In genomic region chr13:96547941-96548340, GRCm38 (mm10) we compare ENCODE assay signal across 30 mouse cellular contexts. TPM values are rescaled to one million over a fixed set of nuclear protein-coding genes. Genes with fewer than 3 reads are reported as not detected.
DNase-seq lines count a peak whose midpoint lies in the region; ATAC-seq and TF ChIP-seq lines count a peak whose summit lies in the region.
"Had no signal": no experiment of that assay in that cellular context is flagged by ENCODE, and none has a peak within 500 bp of the region (broad histone marks: within the 10 kb centered on the region; RNA-seq: fewer than 3 reads in every experiment).

No protein-coding gene starts in this region.

- no peaks in the 10 kb centered on the region for H3K9me3 ChIP-seq in midbrain, postnatal 0 days (ENCODE audit: low read length)
- no peaks in the 10 kb centered on the region for H3K9me3 ChIP-seq in midbrain, embryonic 13.5 days
- no peaks in the 10 kb centered on the region for H3K9me3 ChIP-seq in intestine, embryonic 16.5 days (ENCODE audit: control insufficient read depth, low read length)
- H3K9me3 ChIP-seq: forebrain, embryonic 12.5 days; heart, embryonic 15.5 days; hindbrain, embryonic 15.5 days; limb, embryonic 15.5 days; midbrain, embryonic 12.5 days; neural tube, embryonic 12.5 days; stomach, embryonic 15.5 days had no signal

- TF ChIP-seq CTCF in midbrain, postnatal 0 days (IDR thresholded peaks at IDR 0.05), result no peak
- no peak for TF ChIP-seq CTCF in bone marrow macrophage, adult 2 months (IDR thresholded peaks at IDR 0.05; ENCODE audit: low read depth, low read length)

- H3K36me3 ChIP-seq in midbrain, postnatal 0 days (ENCODE audit: insufficient read depth, low read length), result no peaks in the 10 kb centered on the region
- H3K36me3 ChIP-seq in midbrain, embryonic 13.5 days, result no peaks in the 10 kb centered on the region
- no peaks in the 10 kb centered on the region for H3K36me3 ChIP-seq in intestine, embryonic 16.5 days (ENCODE audit: control insufficient read depth, insufficient read depth, low read length)
- H3K36me3 ChIP-seq: forebrain, embryonic 12.5 days; hindbrain, embryonic 15.5 days; limb, embryonic 15.5 days; midbrain, embryonic 12.5 days; neural tube, embryonic 12.5 days; stomach, embryonic 15.5 days had no signal

- TF ChIP-seq POLR2A in bone marrow macrophage, adult 2 months (IDR thresholded peaks at IDR 0.05; ENCODE audit: borderline replicate concordance, low read depth, low read length), result no peak

- no peaks in the 10 kb centered on the region for H3K27me3 ChIP-seq in midbrain, postnatal 0 days (ENCODE audit: insufficient read depth, low read length)
- no peaks in the 10 kb centered on the region for H3K27me3 ChIP-seq in midbrain, embryonic 13.5 days
- H3K27me3 ChIP-seq in intestine, embryonic 16.5 days (replicated peaks; ENCODE audit: control insufficient read depth, insufficient read depth, low read length), result no peaks in the 10 kb centered on the region
- H3K27me3 ChIP-seq: forebrain, embryonic 12.5 days; heart, embryonic 15.5 days; hindbrain, embryonic 15.5 days; limb, embryonic 15.5 days; midbrain, embryonic 12.5 days; neural tube, embryonic 12.5 days; stomach, embryonic 15.5 days had no signal

- no peak overlapping the region for H3K27ac ChIP-seq in midbrain, postnatal 0 days (ENCODE audit: low read depth, low read length)
- H3K27ac ChIP-seq in midbrain, embryonic 13.5 days, result no peak overlapping the region
- H3K27ac ChIP-seq in bone marrow macrophage, adult 2 months (ENCODE audit: insufficient read depth, low read depth, low read length), result peak overlapping the region; percentile 23
- no peak overlapping the region for H3K27ac ChIP-seq in intestine, embryonic 16.5 days (ENCODE audit: low read length)
- H3K27ac ChIP-seq: forebrain, embryonic 12.5 days; heart, embryonic 15.5 days; hindbrain, embryonic 15.5 days; limb, embryonic 15.5 days; midbrain, embryonic 12.5 days; neural tube, embryonic 12.5 days; stomach, embryonic 15.5 days had no signal

- WGBS in midbrain, postnatal 0 days, result 62% methylated on average over 4 of the region's 4 CpGs
- 69% methylated on average over 4 of the region's 4 CpGs for WGBS in midbrain, embryonic 13.5 days
- 74% methylated on average over 4 of the region's 4 CpGs for WGBS in intestine, embryonic 16.5 days

- no peak overlapping the region for H3K4me3 ChIP-seq in midbrain, postnatal 0 days (ENCODE audit: low read depth, low read length)
- no peak overlapping the region for H3K4me3 ChIP-seq in midbrain, embryonic 13.5 days (replicated peaks)
- peak overlapping the region; percentile 17 for H3K4me3 ChIP-seq in bone marrow macrophage, adult 2 months (ENCODE audit: insufficient read depth, low read length)
- H3K4me3 ChIP-seq in intestine, embryonic 16.5 days (ENCODE audit: low read length), result no peak overlapping the region
- H3K4me3 ChIP-seq: forebrain, embryonic 12.5 days; heart, embryonic 15.5 days; hindbrain, embryonic 15.5 days; limb, embryonic 15.5 days; midbrain, embryonic 12.5 days; neural tube, embryonic 12.5 days; stomach, embryonic 15.5 days had no signal

- no peak overlapping the region for H3K9ac ChIP-seq in midbrain, postnatal 0 days (replicated peaks; ENCODE audit: low read length, poor library complexity, severe bottlenecking)
- no peak overlapping the region for H3K9ac ChIP-seq in midbrain, embryonic 13.5 days (replicated peaks)
- no peak overlapping the region for H3K9ac ChIP-seq in intestine, embryonic 16.5 days (ENCODE audit: low read depth, low read length)
- H3K9ac ChIP-seq: forebrain, embryonic 12.5 days; heart, embryonic 15.5 days; hindbrain, embryonic 15.5 days; limb, embryonic 15.5 days; midbrain, embryonic 12.5 days; neural tube, embryonic 12.5 days; stomach, embryonic 15.5 days had no signal

- H3K4me1 ChIP-seq in midbrain, postnatal 0 days (ENCODE audit: insufficient read depth, low read length), result no peaks in the 10 kb centered on the region
- peaks cover 15% of the 10 kb centered on the region for H3K4me1 ChIP-seq in midbrain, embryonic 13.5 days (replicated peaks)
- peaks cover 12% of the 10 kb centered on the region for H3K4me1 ChIP-seq in bone marrow macrophage, adult 2 months (ENCODE audit: control insufficient read depth, insufficient read depth, low read length)
- no peaks in the 10 kb centered on the region for H3K4me1 ChIP-seq in intestine, embryonic 16.5 days (ENCODE audit: control insufficient read depth, insufficient read depth, low read length)
- H3K4me1 ChIP-seq: limb, embryonic 15.5 days; stomach, embryonic 15.5 days had no signal

- no peak for ATAC-seq in midbrain, postnatal 0 days (ENCODE audit: low FRiP score)
- no peak for ATAC-seq in midbrain, embryonic 13.5 days
- peak; percentile 86 for ATAC-seq in megakaryocyte, adult 5-6 weeks (ENCODE audit: poor library complexity, severe bottlenecking)
- ATAC-seq in intestine, embryonic 16.5 days, result no peak
- ATAC-seq: intestine, postnatal 0 days had no signal

- DNase-seq in midbrain, postnatal 0 days (ENCODE audit: low spot score), result peak; percentile 8
- no peak for DNase-seq in gastrocnemius, postnatal 4 days (ENCODE audit: low spot score in 2 of 2)
- no peak for DNase-seq in layer of hippocampus, adult 11-12 months (ENCODE audit: low spot score)
- DNase-seq: adrenal gland, postnatal 36 days; cerebellum, adult 11 months; cerebellum, adult 9-11 months; gastrocnemius, postnatal 36 days; heart, postnatal 36 days; kidney, postnatal 4 days; left cerebral cortex, postnatal 4 days; thymus, postnatal 36 days had no signal

- no peak overlapping the region for H3K4me2 ChIP-seq in midbrain, postnatal 0 days (ENCODE audit: low read depth, low read length, poor library complexity, severe bottlenecking)
- H3K4me2 ChIP-seq in midbrain, embryonic 13.5 days (replicated peaks), result no peak overlapping the region
- H3K4me2 ChIP-seq in intestine, embryonic 16.5 days (ENCODE audit: low read depth, low read length), result no peak overlapping the region
- H3K4me2 ChIP-seq: forebrain, embryonic 12.5 days; heart, embryonic 15.5 days; hindbrain, embryonic 15.5 days; limb, embryonic 15.5 days; midbrain, embryonic 12.5 days; neural tube, embryonic 12.5 days; stomach, embryonic 15.5 days had no signal

RNA-seq across cellular contexts. Expression of gene Col4a3bp, which starts 5.5 kb away (rescaled TPM):
- 43.4 and 49.1 TPM in 2 replicates for total RNA-seq in midbrain, postnatal 0 days (2014; rRNA removed)
- polyA plus RNA-seq in midbrain, postnatal 0 days (2015; fragmentation: Nextera tagmentation; extraction: Ambion mirVana), result 6.3 and 9.6 TPM in 2 replicates
- 7.5 and 8.4 TPM in 2 replicates for polyA plus RNA-seq in midbrain, embryonic 13.5 days (2015; fragmentation: Nextera tagmentation; extraction: Ambion mirVana)
- polyA plus RNA-seq in bone marrow macrophage, adult 2 months (2012; ENCODE audit: insufficient read depth, insufficient read length, missing spikeins), result 53.0 and 63.0 TPM in 2 replicates
- total RNA-seq in megakaryocyte, adult 5-6 weeks (2015), result 45.6 and 58.8 TPM in 2 replicates
- 88.5 and 101 TPM in 2 replicates for total RNA-seq in megakaryocyte, adult 5-6 weeks (2017)
- polyA plus RNA-seq in intestine, embryonic 16.5 days (2015; fragmentation: Nextera tagmentation; extraction: Ambion mirVana), result 10.2 and 10.7 TPM in 2 replicates
- total RNA-seq in gastrocnemius, postnatal 4 days (2021), result 10 to 100 TPM; 35.3 to 43.1 TPM

RNA-seq across cellular contexts. Expression of gene Polk, which starts 5.6 kb away (rescaled TPM):
- 6.2 and 8.2 TPM in 2 replicates for total RNA-seq in midbrain, postnatal 0 days (2014; rRNA removed)
- polyA plus RNA-seq in midbrain, postnatal 0 days (2015; fragmentation: Nextera tagmentation; extraction: Ambion mirVana), result 4.7 and 5.3 TPM in 2 replicates
- polyA plus RNA-seq in midbrain, embryonic 13.5 days (2015; fragmentation: Nextera tagmentation; extraction: Ambion mirVana), result 5.4 and 5.7 TPM in 2 replicates
- 13.2 and 18.4 TPM in 2 replicates for polyA plus RNA-seq in bone marrow macrophage, adult 2 months (2012; ENCODE audit: insufficient read depth, insufficient read length, missing spikeins)
- total RNA-seq in megakaryocyte, adult 5-6 weeks (2015), result 9.5 and 16.5 TPM in 2 replicates
- 7.7 and 9.5 TPM in 2 replicates for total RNA-seq in megakaryocyte, adult 5-6 weeks (2017)
- 8.0 and 8.3 TPM in 2 replicates for polyA plus RNA-seq in intestine, embryonic 16.5 days (2015; fragmentation: Nextera tagmentation; extraction: Ambion mirVana)
- 1 to 10 TPM; 7.1 to 8.8 TPM for total RNA-seq in gastrocnemius, postnatal 4 days (2021)

RNA-seq across cellular contexts. Expression of gene Gm17622, which starts 57.4 kb away (rescaled TPM):
- not detected in 2 replicates for total RNA-seq in midbrain, postnatal 0 days (2014; rRNA removed)
- polyA plus RNA-seq in midbrain, postnatal 0 days (2015; fragmentation: Nextera tagmentation; extraction: Ambion mirVana), result not detected in 2 replicates
- not detected in 2 replicates for polyA plus RNA-seq in midbrain, embryonic 13.5 days (2015; fragmentation: Nextera tagmentation; extraction: Ambion mirVana)
- not detected in 2 replicates for polyA plus RNA-seq in bone marrow macrophage, adult 2 months (2012; ENCODE audit: insufficient read depth, insufficient read length, missing spikeins)
- total RNA-seq in megakaryocyte, adult 5-6 weeks (2015), result not detected in 2 replicates
- not detected in 2 replicates for total RNA-seq in megakaryocyte, adult 5-6 weeks (2017)
- polyA plus RNA-seq in intestine, embryonic 16.5 days (2015; fragmentation: Nextera tagmentation; extraction: Ambion mirVana), result not detected in 2 replicates
- not detected for total RNA-seq in gastrocnemius, postnatal 4 days (2021)
- total RNA-seq: adrenal gland, adult 18-20 months; adrenal gland, postnatal 36 days; gastrocnemius, postnatal 36 days; heart, postnatal 36 days; layer of hippocampus, postnatal 10 days; left cerebral cortex, adult 8-10 months; left cerebral cortex, postnatal 4 days had no signal
- polyA plus RNA-seq: cortical plate, adult 2 months; embryonic facial prominence, embryonic 11.5 days; forebrain, embryonic 12.5 days; heart, embryonic 15.5 days; hindbrain, embryonic 15.5 days; intestine, postnatal 0 days; kidney, embryonic 16.5 days; limb, embryonic 15.5 days; midbrain, embryonic 12.5 days; neural tube, embryonic 12.5 days; spleen, adult 2 months; stomach, embryonic 15.5 days had no signal
